Mouse (Mus musculus): ENCODE results near the gene Mfsd4b5. TPM values are rescaled to one million over a fixed set of nuclear protein-coding genes. Genes with fewer than 3 reads are reported as not detected.
"Not testable (repeated sequence)": the region's sequence is repeated elsewhere in the genome, so short reads cannot be mapped to it uniquely, and the experiment has no call there.

Mfsd4b5 gene
- polyA plus RNA-seq, 1 experiment from 2014 or later: 0.06 TPM

- Histone ChIP-seq H3K4me3 (peak overlapping the region; percentile 53), H3K27ac (replicated peaks) (no peak overlapping the region), H3K4me2 (peak overlapping the region; percentile 96), H3K9ac (no peak overlapping the region), H3K36me3 (no peaks in the 10 kb centered on the region), H3K9me3 (no peaks in the 10 kb centered on the region), H3K4me1 (replicated peaks) (0 out of 2 replicates have a peak, but pooled peaks cover 6% of the 10 kb centered on the region), H3K27me3 (no peaks in the 10 kb centered on the region)
- WGBS: 40% methylated on average over 11 of the region's 11 CpGs
- ATAC-seq (ENCODE audit: low FRiP score, low read depth): peak; percentile 51
Measured at GRCm38 (mm10) chr10:39960441-39960822, 26.0 kb downstream of the Mfsd4b5 start.

DNA sequence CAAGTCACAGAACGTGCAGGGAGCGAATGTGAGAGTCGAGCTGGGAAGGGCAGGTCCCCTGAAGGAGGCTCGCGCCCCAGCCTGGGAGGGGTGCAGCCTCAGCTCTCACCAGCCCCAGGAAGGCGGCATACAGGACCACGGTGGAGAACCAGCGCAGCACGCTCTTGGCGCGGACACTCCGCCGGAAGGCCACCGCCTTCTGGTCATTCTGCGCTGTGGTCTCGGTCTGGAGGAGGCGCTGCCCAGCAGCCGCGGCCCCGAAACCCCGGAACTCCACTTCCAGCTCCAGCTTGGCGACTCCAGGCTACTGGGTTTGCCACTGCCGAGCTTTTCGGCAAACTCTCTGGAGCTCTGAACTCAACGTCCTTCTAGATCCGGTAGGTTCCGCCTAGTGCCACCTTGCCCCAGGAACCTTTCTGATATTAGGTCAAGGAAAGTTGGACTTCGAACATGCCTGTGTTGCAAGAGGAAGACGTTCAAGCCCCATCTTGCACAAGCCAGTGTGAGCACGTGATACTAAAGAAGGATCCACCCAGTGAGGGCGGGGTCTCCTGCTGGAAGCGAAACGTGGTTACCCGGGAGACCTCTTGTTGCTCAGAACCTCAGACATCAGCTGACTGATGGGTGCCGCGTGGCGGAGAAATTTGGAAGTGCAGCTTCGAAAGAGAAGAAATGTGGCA, 26.5 kb downstream of the Mfsd4b5 start, which contains the start of gene Mfsd4b3:
Gene Mfsd4b3 (minus strand): TSS at position 393 of the 680 bp plus-strand sequence.
- H3K4me2 ChIP-seq: peak within 1 kb of the TSS; percentile 96
- H3K9me3 ChIP-seq: no peaks in the 10 kb centered on the region
- H3K27me3 ChIP-seq: no peaks in the 10 kb centered on the region
- peak within 1 kb of the TSS; percentile 53 for H3K4me3 ChIP-seq
- WGBS: under 1% methylated on average over 38 of the region's 38 CpGs
- 0 out of 2 replicates have a peak, but pooled peaks cover 6% of the 10 kb centered on the region for H3K4me1 ChIP-seq (replicated peaks)
- H3K27ac ChIP-seq (replicated peaks): peak within 1 kb of the TSS; percentile 40; the same call in 1 of the 2 replicates
- H3K36me3 ChIP-seq: no peaks in the 10 kb centered on the region
- peak; percentile 98 for ATAC-seq (ENCODE audit: low FRiP score, low read depth)
- peak within 1 kb of the TSS; percentile 35 for H3K9ac ChIP-seq

- H3K9me3 ChIP-seq: no peaks in the 10 kb centered on the region
- no peaks in the 10 kb centered on the region for H3K27me3 ChIP-seq
- H3K4me2 ChIP-seq: no peak overlapping the region
- no peak overlapping the region for H3K9ac ChIP-seq
- no peak for ATAC-seq (ENCODE audit: low FRiP score, low read depth)
- H3K4me3 ChIP-seq: no peak overlapping the region
- no peak overlapping the region for H3K27ac ChIP-seq (replicated peaks)
- 0 out of 2 replicates have a peak, but pooled peaks cover 6% of the 10 kb centered on the region for H3K4me1 ChIP-seq (replicated peaks)
- WGBS: 62% methylated on average over 4 of the region's 4 CpGs
- H3K36me3 ChIP-seq: no peaks in the 10 kb centered on the region
Measured at GRCm38 (mm10) chr10:39958266-39958665, 28.2 kb downstream of the Mfsd4b5 start.

GRCm38 (mm10) chr10:39956340-39956878, 30.0 kb downstream of the Mfsd4b5 start:
- no peak overlapping the region for H3K4me3 ChIP-seq
- no peak overlapping the region for H3K4me2 ChIP-seq

DNA sequence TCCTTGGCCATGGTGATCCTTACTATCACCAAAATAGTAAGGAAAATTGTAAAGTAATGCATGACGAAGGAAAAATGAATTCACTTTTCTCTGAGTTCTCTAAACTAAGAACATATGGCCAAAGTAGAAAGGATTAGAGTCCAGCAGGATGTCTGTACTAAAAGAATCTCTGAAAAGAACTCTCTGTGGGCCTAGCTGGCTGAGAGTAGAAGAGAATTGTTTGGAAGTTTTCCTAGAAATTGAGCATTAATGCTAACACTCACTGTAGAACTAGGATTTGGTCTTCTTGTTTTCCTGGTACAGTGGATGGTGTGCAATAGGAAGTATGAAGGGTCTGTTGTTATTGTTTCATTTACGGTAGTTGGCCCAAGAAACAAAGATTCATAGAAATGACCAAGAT, 31.3 kb downstream of the Mfsd4b5 start:
- no peaks in the 10 kb centered on the region for H3K36me3 ChIP-seq
- no peaks in the 10 kb centered on the region for H3K9me3 ChIP-seq
- 0 out of 2 replicates have a peak, but pooled peaks cover 3% of the 10 kb centered on the region for H3K4me1 ChIP-seq (replicated peaks)
- 88% methylated on average over 2 of the region's 2 CpGs for WGBS
- H3K27ac ChIP-seq (replicated peaks): no peak overlapping the region
- H3K27me3 ChIP-seq: no peaks in the 10 kb centered on the region
- no peak overlapping the region for H3K9ac ChIP-seq
- ATAC-seq (ENCODE audit: low FRiP score, low read depth): no peak
- no peak overlapping the region for H3K4me3 ChIP-seq
- H3K4me2 ChIP-seq: no peak overlapping the region

More at GRCm38 (mm10) chr10:39956340-39956878, 30.0 kb downstream of the Mfsd4b5 start:
- Histone ChIP-seq H3K36me3 (no peaks in the 10 kb centered on the region), H3K9me3 (no peaks in the 10 kb centered on the region), H3K4me1 (replicated peaks) (0 out of 2 replicates have a peak, but pooled peaks cover 6% of the 10 kb centered on the region), H3K27me3 (no peaks in the 10 kb centered on the region), H3K9ac (no peak overlapping the region), H3K27ac (replicated peaks) (no peak overlapping the region)
- WGBS: 57% methylated on average over 2 of the region's 2 CpGs
- ATAC-seq (ENCODE audit: low FRiP score, low read depth): no peak

- Histone ChIP-seq H3K27me3 (no peaks in the 10 kb centered on the region), H3K4me2 (no peak overlapping the region), H3K4me1 (replicated peaks) (no peaks in the 10 kb centered on the region), H3K9ac (no peak overlapping the region), H3K9me3 (no peaks in the 10 kb centered on the region), H3K27ac (replicated peaks) (no peak overlapping the region), H3K36me3 (no peaks in the 10 kb centered on the region), H3K4me3 (no peak overlapping the region)
- no peak for ATAC-seq (ENCODE audit: low FRiP score, low read depth)
- WGBS: 87% methylated on average over 2 of the region's 2 CpGs
Measured at GRCm38 (mm10) chr10:39949377-39949954, 37.0 kb downstream of the Mfsd4b5 start.

GRCm38 (mm10) chr10:39947195-39947594, 39.3 kb downstream of the Mfsd4b5 start:
- not testable (repeated sequence) for H3K9ac ChIP-seq; H3K9me3 ChIP-seq; H3K4me3 ChIP-seq; H3K4me2 ChIP-seq; H3K27ac ChIP-seq (replicated peaks); H3K36me3 ChIP-seq; H3K4me1 ChIP-seq (replicated peaks); ATAC-seq (ENCODE audit: low FRiP score, low read depth); H3K27me3 ChIP-seq
- 89% methylated on average over 3 of the region's 3 CpGs for WGBS

GRCm38 (mm10) chr10:39936553-39936952, 49.9 kb downstream of the Mfsd4b5 start:
- no peak for ATAC-seq (ENCODE audit: low FRiP score, low read depth)
- H3K9me3 ChIP-seq: no peaks in the 10 kb centered on the region
- no peak overlapping the region for H3K9ac ChIP-seq
- H3K27me3 ChIP-seq: no peaks in the 10 kb centered on the region
- no peak overlapping the region for H3K27ac ChIP-seq (replicated peaks)
- H3K36me3 ChIP-seq: no peaks in the 10 kb centered on the region
- H3K4me1 ChIP-seq (replicated peaks): no peaks in the 10 kb centered on the region
- 87% methylated on average over 7 of the region's 7 CpGs for WGBS
- H3K4me3 ChIP-seq: no peak overlapping the region
- no peak overlapping the region for H3K4me2 ChIP-seq

- under 1% methylated on average over 41 of the region's 41 CpGs for WGBS
Measured at GRCm38 (mm10) chr10:39926616-39927139, 59.8 kb downstream of the Mfsd4b5 start, which contains the start of gene Mfsd4b2. TSS of gene Mfsd4b2 (minus strand) at chr10:39926923.

GRCm38 (mm10) chr10:39924556-39924955, 61.9 kb downstream of the Mfsd4b5 start:
- not testable (repeated sequence) for H3K9ac ChIP-seq; ATAC-seq (ENCODE audit: low FRiP score, low read depth); H3K4me1 ChIP-seq (replicated peaks)

More at GRCm38 (mm10) chr10:39926616-39927139, 59.8 kb downstream of the Mfsd4b5 start, which contains the start of gene Mfsd4b2:
- H3K36me3 ChIP-seq: no peaks in the 10 kb centered on the region
- H3K4me2 ChIP-seq: peak within 1 kb of the TSS; percentile 94
- peak; percentile 71; the same call in 1 of the 2 replicates for ATAC-seq (ENCODE audit: low FRiP score, low read depth)
- H3K27me3 ChIP-seq: peaks cover 14% of the 10 kb centered on the region
- H3K9ac ChIP-seq: peak within 1 kb of the TSS; percentile 25; the same call in 1 of the 2 replicates
- H3K9me3 ChIP-seq: no peaks in the 10 kb centered on the region
- H3K4me3 ChIP-seq: peak within 1 kb of the TSS; percentile 43
- H3K27ac ChIP-seq (replicated peaks): no peak within 1 kb of the TSS
- peaks cover 8% of the 10 kb centered on the region for H3K4me1 ChIP-seq (replicated peaks)

GRCm38 (mm10) chr10:39912616-39913015, 73.8 kb downstream of the Mfsd4b5 start:
- no peak overlapping the region for H3K9ac ChIP-seq
- no peaks in the 10 kb centered on the region for H3K4me1 ChIP-seq (replicated peaks)
- H3K9me3 ChIP-seq: no peaks in the 10 kb centered on the region
- H3K27me3 ChIP-seq: no peaks in the 10 kb centered on the region
- no peak overlapping the region for H3K4me2 ChIP-seq
- no peaks in the 10 kb centered on the region for H3K36me3 ChIP-seq
- H3K4me3 ChIP-seq: no peak overlapping the region
- H3K27ac ChIP-seq (replicated peaks): no peak overlapping the region
- no peak for ATAC-seq (ENCODE audit: low FRiP score, low read depth)

More at GRCm38 (mm10) chr10:39924556-39924955, 61.9 kb downstream of the Mfsd4b5 start:
- WGBS: 73% methylated on average over 8 of the region's 8 CpGs
- not testable (repeated sequence) for H3K36me3 ChIP-seq; H3K4me3 ChIP-seq; H3K4me2 ChIP-seq; H3K9me3 ChIP-seq; H3K27ac ChIP-seq (replicated peaks)
- H3K27me3 ChIP-seq: peaks cover 14% of the 10 kb centered on the region

Data from hindbrain, embryonic 15.5 days (tissue).